Mouse (Mus musculus) liver, adult 2 months (tissue): Measurements from ENCODE around the gene Speg.

Source experiments
- CTCF ChIP-seq: fragments of 200-500 bp; IDR thresholded peaks from 2 replicates; pipeline ENCODE4 v1.5.1; 2011; ENCODE audit warnings: low read depth, low read length, control low read depth
- POLR2A ChIP-seq: fragments of 200-500 bp; IDR thresholded peaks from 2 replicates; pipeline ENCODE4 v1.6.1; 2011; ENCODE audit warnings: low read length, control low read depth; ENCODE audit not compliant: insufficient read depth; ENCODE audit errors: extremely low read depth

DNA sequence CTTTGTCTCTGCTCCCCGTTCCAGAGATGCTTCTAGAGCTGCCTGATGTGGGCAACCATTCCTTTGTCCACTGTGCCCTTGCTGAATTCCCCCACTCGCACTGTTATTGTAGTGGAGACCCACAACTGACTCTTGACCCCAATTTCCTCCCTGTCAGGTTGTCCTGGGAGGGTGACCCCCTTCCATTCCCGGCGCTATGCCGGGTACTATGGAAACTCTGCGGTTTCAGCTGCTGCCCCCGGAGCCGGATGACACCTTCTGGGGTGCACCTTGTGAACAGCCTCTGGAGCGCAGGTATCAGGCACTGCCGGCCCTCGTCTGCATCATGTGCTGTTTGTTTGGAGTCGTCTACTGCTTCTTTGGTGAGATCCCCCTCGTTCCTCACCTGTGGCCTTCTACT lies 104.9 kb downstream of the Speg start:
- TF ChIP-seq CTCF (no peak), POLR2A (no peak)
